Mouse (Mus musculus): ENCODE measurements around the gene A030003K21Rik. TPM values are rescaled to one million over a fixed set of nuclear protein-coding genes. Genes with fewer than 3 reads are reported as not detected.

A030003K21Rik gene
- total and polyA plus RNA-seq, 3 experiments = not detected

DNA sequence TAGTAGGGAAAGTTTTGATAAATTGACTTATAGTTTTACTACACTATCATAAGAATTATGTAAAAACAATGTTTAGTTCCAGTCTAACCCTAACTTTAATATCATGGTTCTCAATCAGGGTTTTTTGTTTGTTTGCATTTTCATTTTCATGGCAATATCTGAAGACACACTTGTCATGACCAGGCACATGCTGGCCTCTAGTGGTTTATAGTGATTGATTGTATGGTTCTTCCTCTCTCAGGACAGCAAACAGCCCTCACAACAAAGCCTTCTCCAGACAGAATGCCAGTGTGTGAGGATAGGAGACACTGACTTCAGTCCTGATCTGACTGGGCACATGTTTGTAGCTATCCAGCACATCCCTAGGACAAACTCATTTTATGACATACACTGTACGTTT is 30.1 kb upstream of the A030003K21Rik start:
- no peaks in the 10 kb centered on the region for H3K9me3 ChIP-seq (replicated peaks; ENCODE audit: low read length)
- no peaks in the 10 kb centered on the region for H3K27me3 ChIP-seq (replicated peaks)
- H3K4me1 ChIP-seq (ENCODE audit: control insufficient read depth in 1 of 2, insufficient read depth in 2 of 2) = peaks cover 3 to 7% of the 10 kb centered on the region in 2 experiments; a peak in 2 of 4 replicates
- in situ Hi-C loops (cut with MboI; ENCODE audit: low pct_ligation_motif_present, low pct_unique_long_range_greater_than_20kb, low sequenced_read_pairs) = no loop called here
- no peaks in the 10 kb centered on the region for H3K79me2 ChIP-seq (replicated peaks; ENCODE audit: control insufficient read depth, extremely low read depth, insufficient read depth, poor library complexity, severe bottlenecking)
- DNase-seq (ENCODE audit: extremely low read depth) = no peak
- no peak overlapping the region for H3K9ac ChIP-seq (ENCODE audit: insufficient read depth, low read depth)
- no peak overlapping the region for H3K4me2 ChIP-seq (ENCODE audit: insufficient read depth, low read depth, poor library complexity, severe bottlenecking)
- H3K36me3 ChIP-seq (replicated peaks in 1 of 2; ENCODE audit: control insufficient read depth in 1 of 2, insufficient read depth in 1 of 2, low read length in 1 of 2) = no peaks in the 10 kb centered on the region
- H3K4me3 ChIP-seq (replicated peaks in 1 of 3; ENCODE audit: low read depth in 2 of 3, low read length in 2 of 3, poor library complexity in 1 of 3) = no peak overlapping the region
- H3K27ac ChIP-seq (ENCODE audit: insufficient read depth, low read depth) = no peak overlapping the region
- dilution Hi-C loops (cut with MboI; ENCODE audit: extremely low pct_ligation_motif_present, extremely low pct_unique_long_range_greater_than_20kb, low sequenced_read_pairs) = no loop called here
- TF ChIP-seq SMC3 (IDR thresholded peaks at IDR 0.05; ENCODE audit: low read depth, low read length) (peak; percentile 44), JUND (conservative IDR thresholded peaks at IDR 0.05; ENCODE audit: low read depth, low read length) (no peak), BHLHE40 (IDR thresholded peaks at IDR 0.05; ENCODE audit: low read depth, low read length) (no peak), HCFC1 (IDR thresholded peaks at IDR 0.05; ENCODE audit: low read depth, low read length) (no peak), RAD21 (IDR thresholded peaks at IDR 0.05; ENCODE audit: low read depth, low read length) (peak; percentile 62), CHD1 (IDR thresholded peaks at IDR 0.05; ENCODE audit: low read depth, low read length) (no peak), CTCF (conservative IDR thresholded peaks at IDR 0.05 in 1 of 2, IDR thresholded peaks at IDR 0.05 in 1 of 2; ENCODE audit: low read depth in 2 of 2, low read length in 2 of 2) (peak in 1 of 2 experiments; percentile 58; a peak in 2 of 4 replicates), MAFK (IDR thresholded peaks at IDR 0.05; ENCODE audit: insufficient replicate concordance, low read length) (no peak)

DNA sequence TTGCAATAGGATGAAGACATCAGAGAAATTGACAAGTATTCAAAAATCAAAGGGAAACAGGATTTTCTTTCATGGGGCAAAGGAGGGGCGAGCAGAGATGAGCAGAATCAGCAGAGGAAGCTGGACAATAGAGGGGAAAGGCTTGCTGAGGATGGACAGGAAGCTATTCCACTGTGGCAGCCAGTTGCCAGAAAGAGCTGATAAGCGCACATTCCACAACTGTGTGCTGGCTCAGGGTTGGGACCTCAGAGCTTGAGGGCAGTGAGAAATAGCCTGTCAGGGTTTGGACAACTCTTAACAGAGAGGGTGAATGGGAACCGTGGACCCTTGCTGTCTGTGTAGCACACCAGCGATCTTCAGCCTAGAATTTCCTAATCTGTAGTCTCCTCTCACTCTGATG is 28.9 kb upstream of the A030003K21Rik start:
- in situ Hi-C loops (cut with MboI; ENCODE audit: low pct_ligation_motif_present, low pct_unique_long_range_greater_than_20kb, low sequenced_read_pairs) = no loop called here
- no peak overlapping the region for H3K4me3 ChIP-seq (replicated peaks in 1 of 3; ENCODE audit: low read depth in 2 of 3, low read length in 2 of 3, poor library complexity in 1 of 3)

DNA sequence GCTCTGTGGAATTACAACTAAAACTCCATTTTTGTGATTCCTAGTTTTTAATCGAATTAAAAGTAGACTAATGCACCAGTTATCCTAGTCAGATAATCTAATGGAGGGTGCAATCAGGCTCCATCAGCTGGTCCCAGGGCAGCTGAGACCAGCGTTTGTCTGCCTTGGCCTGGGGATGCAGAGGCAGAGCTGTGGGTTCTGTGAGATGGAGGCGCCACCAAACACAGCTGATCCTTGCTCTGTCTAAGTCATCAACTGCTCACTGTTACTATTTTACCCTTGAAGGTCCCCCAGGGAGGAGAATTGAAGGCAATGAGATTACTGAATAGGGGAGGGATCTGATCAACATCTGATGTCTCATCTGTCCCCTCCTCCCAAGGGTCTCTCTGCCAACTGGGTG is 23.2 kb upstream of the A030003K21Rik start:
- H3K27me3 ChIP-seq (replicated peaks) = no peaks in the 10 kb centered on the region
- H3K79me2 ChIP-seq (replicated peaks; ENCODE audit: control insufficient read depth, extremely low read depth, insufficient read depth, poor library complexity, severe bottlenecking) = no peaks in the 10 kb centered on the region
- dilution Hi-C loops (cut with MboI; ENCODE audit: extremely low pct_ligation_motif_present, extremely low pct_unique_long_range_greater_than_20kb, low sequenced_read_pairs) = no loop called here
- in situ Hi-C loops (cut with MboI; ENCODE audit: low pct_ligation_motif_present, low pct_unique_long_range_greater_than_20kb, low sequenced_read_pairs) = no loop called here
- DNase-seq (ENCODE audit: extremely low read depth) = no peak
- TF ChIP-seq MEF2A (IDR thresholded peaks at IDR 0.05; ENCODE audit: borderline replicate concordance, low read depth, low read length) = no peak
- no peak for TF ChIP-seq CHD2 (IDR thresholded peaks at IDR 0.05; ENCODE audit: low read length)
- no peak for TF ChIP-seq CHD1 (IDR thresholded peaks at IDR 0.05; ENCODE audit: low read depth, low read length)
- TF ChIP-seq MAX (IDR thresholded peaks at IDR 0.05; ENCODE audit: low read length) = no peak
- TF ChIP-seq IRF4 (IDR thresholded peaks at IDR 0.05; ENCODE audit: low read depth, low read length) = no peak
- TF ChIP-seq JUN (IDR thresholded peaks at IDR 0.05; ENCODE audit: insufficient read depth, low read depth, low read length) = no peak
- TF ChIP-seq MAZ (IDR thresholded peaks at IDR 0.05; ENCODE audit: low read depth, low read length) = no peak
- TF ChIP-seq POLR2AphosphoS2 (IDR thresholded peaks at IDR 0.05; ENCODE audit: low read depth, low read length) = no peak
- no peak for TF ChIP-seq ZNF384 (IDR thresholded peaks at IDR 0.05; ENCODE audit: low read depth, low read length)
- no peak for TF ChIP-seq PAX5 (IDR thresholded peaks at IDR 0.05; ENCODE audit: low read length)
- no peak for TF ChIP-seq SMC3 (IDR thresholded peaks at IDR 0.05; ENCODE audit: low read depth, low read length)
- no peak for TF ChIP-seq USF1 (IDR thresholded peaks at IDR 0.05; ENCODE audit: low read depth, low read length)
- TF ChIP-seq MYC (IDR thresholded peaks at IDR 0.05; ENCODE audit: low read depth, low read length) = no peak
- no peak for TF ChIP-seq ZMIZ1 (IDR thresholded peaks at IDR 0.05; ENCODE audit: low read depth, low read length)
- no peak for TF ChIP-seq ZKSCAN1 (IDR thresholded peaks at IDR 0.05; ENCODE audit: borderline replicate concordance, low read depth, low read length)
- H3K9ac ChIP-seq (ENCODE audit: insufficient read depth, low read depth) = no peak overlapping the region
- H3K36me3 ChIP-seq (replicated peaks in 1 of 2; ENCODE audit: control insufficient read depth in 1 of 2, insufficient read depth in 1 of 2, low read length in 1 of 2) = no peaks in the 10 kb centered on the region
- no peak overlapping the region for H3K4me3 ChIP-seq (replicated peaks in 1 of 3; ENCODE audit: low read depth in 2 of 3, low read length in 2 of 3, poor library complexity in 1 of 3)
- peaks cover 7 to 15% of the 10 kb centered on the region in 2 experiments for H3K4me1 ChIP-seq (ENCODE audit: control insufficient read depth in 1 of 2, insufficient read depth in 2 of 2)
- H3K9me3 ChIP-seq (replicated peaks; ENCODE audit: low read length) = peaks cover 7% of the 10 kb centered on the region
- no peak overlapping the region for H3K27ac ChIP-seq (ENCODE audit: insufficient read depth, low read depth)
- no peak overlapping the region for H3K4me2 ChIP-seq (ENCODE audit: insufficient read depth, low read depth, poor library complexity, severe bottlenecking)

More for the DNA sequence above, 28.9 kb upstream of the A030003K21Rik start:
- Histone ChIP-seq H3K9ac (ENCODE audit: insufficient read depth, low read depth) (no peak overlapping the region), H3K4me1 (ENCODE audit: control insufficient read depth in 1 of 2, insufficient read depth in 2 of 2) (peaks cover 3 to 7% of the 10 kb centered on the region in 2 experiments; a peak in 2 of 4 replicates), H3K79me2 (replicated peaks; ENCODE audit: control insufficient read depth, extremely low read depth, insufficient read depth, poor library complexity, severe bottlenecking) (no peaks in the 10 kb centered on the region), H3K4me2 (ENCODE audit: insufficient read depth, low read depth, poor library complexity, severe bottlenecking) (no peak overlapping the region), H3K27me3 (replicated peaks) (no peaks in the 10 kb centered on the region), H3K36me3 (replicated peaks in 1 of 2; ENCODE audit: control insufficient read depth in 1 of 2, insufficient read depth in 1 of 2, low read length in 1 of 2) (no peaks in the 10 kb centered on the region), H3K27ac (ENCODE audit: insufficient read depth, low read depth) (no peak overlapping the region), H3K9me3 (replicated peaks; ENCODE audit: low read length) (no peaks in the 10 kb centered on the region)
- DNase-seq (ENCODE audit: extremely low read depth) = no peak
- dilution Hi-C loops (cut with MboI; ENCODE audit: extremely low pct_ligation_motif_present, extremely low pct_unique_long_range_greater_than_20kb, low sequenced_read_pairs) = no loop called here
- TF ChIP-seq JUN (IDR thresholded peaks at IDR 0.05; ENCODE audit: insufficient read depth, low read depth, low read length) = no peak
